Mouse (Mus musculus): ENCODE measurements around the gene 1700125H20Rik. TPM values are rescaled to one million over a fixed set of nuclear protein-coding genes. Genes with fewer than 3 reads are reported as not detected.
A peak's percentile ranks its signal among the peaks of the same experiment; 100 is the strongest.

The 1700125H20Rik gene
- polyA plus RNA-seq, 1 experiment from 2014 or later, result 0.84 TPM

DNA sequence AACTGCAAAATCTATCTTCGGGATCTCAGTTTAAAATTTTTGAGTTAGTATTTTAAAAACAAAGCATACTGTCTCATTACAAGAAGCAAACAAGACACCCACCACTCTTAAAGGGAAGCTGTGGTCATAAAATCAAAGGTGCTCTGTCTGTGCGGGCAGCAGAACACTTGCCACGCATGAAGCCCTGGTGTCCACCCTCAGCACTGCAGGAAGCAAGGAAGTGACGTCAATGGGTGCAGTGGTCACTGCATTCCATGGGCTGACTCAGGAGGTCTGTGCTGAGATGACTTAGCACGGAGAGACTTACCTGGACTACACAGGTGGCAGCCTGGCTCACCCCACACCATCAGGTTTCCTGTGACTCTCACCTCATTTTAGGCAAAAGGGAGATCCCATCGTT is 7.6 kb downstream of the 1700125H20Rik start:
- WGBS, result 80% methylated on average over 6 of the region's 6 CpGs
- no peak overlapping the region for H3K4me2 ChIP-seq (ENCODE audit: low read depth, severe bottlenecking)
- DNase-seq (ENCODE audit: low spot score) (no peak), ATAC-seq (ENCODE audit: insufficient number of reproducible peaks, low FRiP score, low TSS enrichment, low read depth) (no peak)
- H3K9ac ChIP-seq (ENCODE audit: low read length), result no peak overlapping the region
- H3K9me3 ChIP-seq (ENCODE audit: control insufficient read depth, low read length), result no peaks in the 10 kb centered on the region
- H3K27ac ChIP-seq (replicated peaks; ENCODE audit: low read depth, low read length), result no peak overlapping the region
- no peaks in the 10 kb centered on the region for H3K27me3 ChIP-seq (ENCODE audit: control insufficient read depth, insufficient read depth, low read length)
- no peaks in the 10 kb centered on the region for H3K36me3 ChIP-seq (ENCODE audit: control insufficient read depth, insufficient read depth, low read length)
- H3K4me3 ChIP-seq (ENCODE audit: low read depth, low read length), result no peak overlapping the region
- H3K4me1 ChIP-seq (ENCODE audit: control insufficient read depth, insufficient read depth, low read length), result no peaks in the 10 kb centered on the region

DNA sequence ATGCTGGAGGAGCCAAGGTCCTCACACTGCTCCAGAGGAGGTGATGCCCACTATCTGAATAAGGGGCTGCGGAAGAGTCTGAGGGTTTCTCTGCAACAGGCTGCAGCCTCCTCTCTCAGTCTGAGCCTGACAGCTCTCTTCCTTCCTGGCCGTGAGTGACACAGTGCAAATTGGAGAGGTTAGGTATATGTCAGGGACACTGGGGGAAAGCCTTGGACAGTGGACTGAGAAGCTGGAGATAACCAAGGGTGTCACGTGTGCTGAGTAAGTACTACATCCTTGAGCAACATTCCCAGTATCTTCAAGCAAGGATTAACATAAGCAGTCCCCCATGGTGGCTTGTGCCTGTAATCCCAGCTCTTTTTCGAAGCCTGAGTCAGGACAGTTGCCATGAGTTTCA is 8.2 kb downstream of the 1700125H20Rik start:
- Histone ChIP-seq H3K4me2 (ENCODE audit: low read depth, severe bottlenecking) (no peak overlapping the region), H3K36me3 (ENCODE audit: control insufficient read depth, insufficient read depth, low read length) (no peaks in the 10 kb centered on the region)

DNA sequence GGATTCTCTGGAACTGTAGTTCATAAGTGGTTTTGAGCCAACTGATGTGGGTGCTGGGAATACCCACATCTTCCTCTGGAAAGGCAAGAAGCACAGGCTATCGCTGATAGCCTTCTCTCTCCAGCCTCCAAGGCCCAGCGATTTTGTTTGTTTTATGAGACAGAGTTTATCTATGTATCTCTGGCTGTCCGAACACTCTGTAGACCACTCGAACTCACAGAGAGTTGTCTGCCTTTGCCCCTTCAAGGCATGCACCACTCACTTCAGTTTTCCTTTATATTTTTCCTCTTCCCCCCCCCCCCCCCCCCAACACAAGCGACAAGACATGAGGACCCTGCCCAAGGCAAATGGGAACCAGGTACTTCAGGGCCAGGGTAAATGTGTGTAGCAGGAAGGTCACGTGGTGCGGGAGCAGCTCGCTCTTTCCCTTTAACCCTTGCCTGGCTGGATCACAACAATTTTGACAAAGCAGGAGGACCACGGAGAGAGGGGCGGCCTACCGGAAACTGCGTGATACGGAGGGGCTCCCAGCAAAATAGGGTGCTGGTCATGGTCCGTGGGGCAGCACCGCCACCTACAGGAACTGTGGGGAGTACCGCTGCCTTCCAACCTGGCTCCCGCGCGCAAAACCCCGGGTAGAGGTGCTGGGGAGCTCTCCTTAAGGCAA is 12.5 kb downstream of the 1700125H20Rik start:
- DNase-seq (ENCODE audit: low spot score) (peak; percentile 91), ATAC-seq (ENCODE audit: insufficient number of reproducible peaks, low FRiP score, low TSS enrichment, low read depth) (peak; percentile 86)
- WGBS, result 8% methylated on average over 20 of the region's 20 CpGs
- Histone ChIP-seq H3K9ac (ENCODE audit: low read length) (peak overlapping the region; percentile 52; the same call in 1 of the 2 replicates), H3K36me3 (ENCODE audit: control insufficient read depth, insufficient read depth, low read length) (no peaks in the 10 kb centered on the region), H3K4me3 (ENCODE audit: low read depth, low read length) (peak overlapping the region; percentile 19), H3K4me2 (ENCODE audit: low read depth, severe bottlenecking) (peak overlapping the region; percentile 42), H3K9me3 (ENCODE audit: control insufficient read depth, low read length) (no peaks in the 10 kb centered on the region), H3K27ac (replicated peaks; ENCODE audit: low read depth, low read length) (no peak overlapping the region), H3K4me1 (ENCODE audit: control insufficient read depth, insufficient read depth, low read length) (no peaks in the 10 kb centered on the region), H3K27me3 (ENCODE audit: control insufficient read depth, insufficient read depth, low read length) (no peaks in the 10 kb centered on the region)

More for the DNA sequence above, 8.2 kb downstream of the 1700125H20Rik start:
- Histone ChIP-seq H3K4me3 (ENCODE audit: low read depth, low read length) (no peak overlapping the region), H3K27me3 (ENCODE audit: control insufficient read depth, insufficient read depth, low read length) (no peaks in the 10 kb centered on the region), H3K27ac (replicated peaks; ENCODE audit: low read depth, low read length) (no peak overlapping the region), H3K9me3 (ENCODE audit: control insufficient read depth, low read length) (no peaks in the 10 kb centered on the region), H3K9ac (ENCODE audit: low read length) (no peak overlapping the region), H3K4me1 (ENCODE audit: control insufficient read depth, insufficient read depth, low read length) (no peaks in the 10 kb centered on the region)
- WGBS, result 83% methylated on average over 4 of the region's 4 CpGs
- DNase-seq (ENCODE audit: low spot score), result no peak
- ATAC-seq (ENCODE audit: insufficient number of reproducible peaks, low FRiP score, low TSS enrichment, low read depth), result no peak

DNA sequence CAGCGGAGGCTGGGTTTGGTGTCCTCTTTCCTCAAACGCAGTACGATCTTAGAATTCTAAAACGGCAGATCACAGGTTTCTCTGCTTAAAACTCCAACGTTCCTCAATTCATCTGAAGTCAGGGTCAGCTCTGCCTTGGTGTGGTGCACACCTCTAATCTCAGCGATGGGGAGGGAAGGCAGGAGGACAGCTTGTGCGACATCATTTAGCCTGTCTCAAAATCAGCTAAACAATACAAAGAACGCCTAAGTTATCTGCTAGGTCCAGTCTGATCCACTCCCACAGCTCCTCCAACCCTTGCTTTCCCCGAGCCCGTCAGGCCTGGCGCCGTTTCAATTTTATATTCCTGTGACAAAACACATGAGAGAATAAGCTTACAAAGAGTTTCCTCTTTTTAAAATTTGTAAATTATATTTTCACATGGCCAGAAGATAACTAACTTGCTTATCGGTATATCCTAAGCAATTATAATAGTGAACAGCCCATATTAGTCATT is 13.1 kb downstream of the 1700125H20Rik start:
- peak overlapping the region; percentile 52 for H3K9ac ChIP-seq (ENCODE audit: low read length)
- H3K4me2 ChIP-seq (ENCODE audit: low read depth, severe bottlenecking), result peak overlapping the region; percentile 42
- 0 out of 2 replicates have a peak, but pooled peaks have one; percentile 19 for ATAC-seq (ENCODE audit: insufficient number of reproducible peaks, low FRiP score, low TSS enrichment, low read depth)
- no peaks in the 10 kb centered on the region for H3K27me3 ChIP-seq (ENCODE audit: control insufficient read depth, insufficient read depth, low read length)
- WGBS, result 27% methylated on average over 13 of the region's 13 CpGs
- H3K36me3 ChIP-seq (ENCODE audit: control insufficient read depth, insufficient read depth, low read length), result no peaks in the 10 kb centered on the region
- H3K27ac ChIP-seq (replicated peaks; ENCODE audit: low read depth, low read length), result no peak overlapping the region
- H3K4me1 ChIP-seq (ENCODE audit: control insufficient read depth, insufficient read depth, low read length), result no peaks in the 10 kb centered on the region
- no peaks in the 10 kb centered on the region for H3K9me3 ChIP-seq (ENCODE audit: control insufficient read depth, low read length)
- DNase-seq (ENCODE audit: low spot score), result no peak
- peak overlapping the region; percentile 19 for H3K4me3 ChIP-seq (ENCODE audit: low read depth, low read length)

DNA sequence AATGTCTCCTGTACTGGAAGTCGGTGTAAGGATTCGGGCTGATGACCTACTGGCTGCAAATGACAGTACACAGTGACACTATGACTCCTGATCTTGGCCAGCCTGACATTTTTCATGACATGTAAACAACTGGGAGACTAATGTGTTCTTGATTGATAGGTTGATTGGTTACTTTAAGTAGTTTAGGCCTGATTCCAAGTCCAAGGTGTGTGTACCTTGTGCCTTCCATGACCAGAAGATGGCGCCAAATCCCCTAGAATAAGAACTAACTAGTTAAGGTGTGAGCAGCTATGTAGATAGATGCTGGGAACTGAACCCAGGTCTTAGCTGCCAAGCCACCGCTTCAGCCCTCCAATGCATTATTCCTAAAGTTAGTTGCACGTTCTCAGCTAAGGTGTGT is 13.9 kb downstream of the 1700125H20Rik start:
- ATAC-seq (ENCODE audit: insufficient number of reproducible peaks, low FRiP score, low TSS enrichment, low read depth) (no peak), DNase-seq (ENCODE audit: low spot score) (peak; percentile 59)
- Histone ChIP-seq H3K9ac (ENCODE audit: low read length) (no peak overlapping the region), H3K36me3 (ENCODE audit: control insufficient read depth, insufficient read depth, low read length) (no peaks in the 10 kb centered on the region), H3K4me3 (ENCODE audit: low read depth, low read length) (no peak overlapping the region), H3K27me3 (ENCODE audit: control insufficient read depth, insufficient read depth, low read length) (no peaks in the 10 kb centered on the region), H3K9me3 (ENCODE audit: control insufficient read depth, low read length) (no peaks in the 10 kb centered on the region), H3K27ac (replicated peaks; ENCODE audit: low read depth, low read length) (no peak overlapping the region), H3K4me2 (ENCODE audit: low read depth, severe bottlenecking) (no peak overlapping the region), H3K4me1 (ENCODE audit: control insufficient read depth, insufficient read depth, low read length) (no peaks in the 10 kb centered on the region)
- 75% methylated on average over 5 of the region's 5 CpGs for WGBS

DNA sequence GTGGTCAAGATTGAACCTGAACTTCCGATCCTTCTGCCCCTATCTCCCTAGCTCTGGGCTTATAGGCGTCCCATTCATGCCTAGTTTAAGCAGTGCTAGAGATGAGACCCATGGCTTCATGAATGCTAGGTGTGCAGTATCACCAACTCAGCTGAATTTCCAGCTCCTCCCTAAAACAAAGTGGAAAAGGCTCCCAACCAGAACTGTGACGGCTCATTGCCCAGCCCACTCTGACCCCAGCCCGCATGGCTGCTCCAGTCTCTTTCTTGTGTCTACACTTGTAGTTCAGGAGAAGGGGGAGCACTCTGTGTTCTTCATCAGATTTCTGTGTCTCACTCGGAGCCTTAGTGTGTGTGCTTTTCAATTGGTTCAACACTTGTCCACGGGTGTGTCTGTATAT is 14.6 kb downstream of the 1700125H20Rik start:
- ATAC-seq (ENCODE audit: insufficient number of reproducible peaks, low FRiP score, low TSS enrichment, low read depth) (no peak), DNase-seq (ENCODE audit: low spot score) (no peak)
- Histone ChIP-seq H3K9ac (ENCODE audit: low read length) (no peak overlapping the region), H3K4me3 (ENCODE audit: low read depth, low read length) (no peak overlapping the region), H3K4me1 (ENCODE audit: control insufficient read depth, insufficient read depth, low read length) (no peaks in the 10 kb centered on the region), H3K27me3 (ENCODE audit: control insufficient read depth, insufficient read depth, low read length) (no peaks in the 10 kb centered on the region), H3K9me3 (ENCODE audit: control insufficient read depth, low read length) (no peaks in the 10 kb centered on the region), H3K36me3 (ENCODE audit: control insufficient read depth, insufficient read depth, low read length) (no peaks in the 10 kb centered on the region), H3K27ac (replicated peaks; ENCODE audit: low read depth, low read length) (no peak overlapping the region), H3K4me2 (ENCODE audit: low read depth, severe bottlenecking) (no peak overlapping the region)
- 95% methylated on average over 6 of the region's 6 CpGs for WGBS

DNA sequence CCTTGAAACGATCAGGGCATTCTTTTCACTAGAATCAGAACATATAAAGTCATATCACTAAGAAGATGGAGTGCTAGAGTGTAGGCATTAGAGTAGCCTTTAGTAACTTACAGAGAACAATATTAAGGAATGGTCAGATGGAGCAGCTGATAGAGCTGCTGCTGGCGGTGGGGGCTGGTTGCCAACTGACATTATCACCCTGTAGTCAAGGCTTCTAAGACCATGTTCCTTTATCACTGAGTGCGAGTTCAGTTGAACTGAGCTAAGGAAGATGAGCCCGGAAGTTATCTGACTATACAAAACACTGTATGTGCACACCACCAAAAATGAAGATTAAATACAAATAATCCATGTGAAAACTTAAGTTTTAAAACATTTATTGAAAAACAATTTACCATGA is 18.9 kb downstream of the 1700125H20Rik start:
- WGBS, result 93% methylated on average over 4 of the region's 4 CpGs
- no peaks in the 10 kb centered on the region for H3K4me1 ChIP-seq (ENCODE audit: control insufficient read depth, insufficient read depth, low read length)

DNA sequence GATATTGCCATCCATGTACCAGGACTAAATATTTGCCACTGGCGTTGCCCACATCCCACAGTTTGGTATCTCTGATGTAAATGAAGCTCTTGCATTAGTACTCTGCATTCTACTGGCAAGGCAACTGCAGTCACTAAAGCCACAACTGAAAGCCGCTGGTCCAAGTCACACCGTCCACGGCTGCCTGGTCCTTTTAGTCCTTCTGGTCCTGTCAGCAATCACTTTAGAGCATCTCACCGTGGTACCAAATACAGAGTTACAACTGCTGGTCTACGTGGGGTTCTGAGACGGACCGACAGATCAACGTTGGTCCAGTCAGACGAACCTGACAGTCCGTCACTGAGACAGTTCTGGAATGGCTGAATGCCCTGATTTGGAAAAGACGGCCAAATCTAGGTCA is 20.5 kb downstream of the 1700125H20Rik start:
- Histone ChIP-seq H3K4me2 (ENCODE audit: low read depth, severe bottlenecking) (no peak overlapping the region), H3K9ac (ENCODE audit: low read length) (no peak overlapping the region), H3K36me3 (ENCODE audit: control insufficient read depth, insufficient read depth, low read length) (peaks cover 20% of the 10 kb centered on the region), H3K9me3 (ENCODE audit: control insufficient read depth, low read length) (no peaks in the 10 kb centered on the region), H3K4me3 (ENCODE audit: low read depth, low read length) (no peak overlapping the region), H3K4me1 (ENCODE audit: control insufficient read depth, insufficient read depth, low read length) (no peaks in the 10 kb centered on the region), H3K27ac (replicated peaks; ENCODE audit: low read depth, low read length) (no peak overlapping the region), H3K27me3 (ENCODE audit: control insufficient read depth, insufficient read depth, low read length) (no peaks in the 10 kb centered on the region)
- WGBS, result 95% methylated on average over 12 of the region's 12 CpGs
- ATAC-seq (ENCODE audit: insufficient number of reproducible peaks, low FRiP score, low TSS enrichment, low read depth) (no peak), DNase-seq (ENCODE audit: low spot score) (no peak)

More for the DNA sequence above, 18.9 kb downstream of the 1700125H20Rik start:
- Histone ChIP-seq H3K4me2 (ENCODE audit: low read depth, severe bottlenecking) (no peak overlapping the region), H3K36me3 (ENCODE audit: control insufficient read depth, insufficient read depth, low read length) (peaks cover 10% of the 10 kb centered on the region), H3K27me3 (ENCODE audit: control insufficient read depth, insufficient read depth, low read length) (no peaks in the 10 kb centered on the region), H3K9ac (ENCODE audit: low read length) (no peak overlapping the region), H3K4me3 (ENCODE audit: low read depth, low read length) (no peak overlapping the region), H3K27ac (replicated peaks; ENCODE audit: low read depth, low read length) (no peak overlapping the region), H3K9me3 (ENCODE audit: control insufficient read depth, low read length) (no peaks in the 10 kb centered on the region)
- DNase-seq (ENCODE audit: low spot score), result no peak
- no peak for ATAC-seq (ENCODE audit: insufficient number of reproducible peaks, low FRiP score, low TSS enrichment, low read depth)

DNA sequence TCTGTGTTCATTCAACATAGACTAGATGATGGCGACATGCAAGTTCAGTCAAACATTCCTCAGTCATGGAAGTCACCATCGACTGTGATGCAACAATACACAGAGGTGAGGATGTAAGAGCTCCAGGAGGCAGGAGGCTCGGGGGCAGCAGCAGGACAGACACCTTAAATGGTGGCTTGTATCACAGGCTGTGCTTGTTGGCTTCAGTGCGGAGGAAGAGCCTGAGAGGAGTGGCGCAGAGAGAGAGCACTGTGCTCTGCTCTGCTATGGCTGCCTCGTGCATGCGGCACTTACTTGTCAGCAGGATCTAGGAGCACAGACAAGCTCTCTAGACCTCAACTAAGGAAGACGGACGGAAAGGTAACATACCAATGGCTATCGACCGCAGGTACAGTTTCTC is 24.0 kb downstream of the 1700125H20Rik start:
- Histone ChIP-seq H3K36me3 (ENCODE audit: control insufficient read depth, insufficient read depth, low read length) (peaks cover 24% of the 10 kb centered on the region), H3K4me2 (ENCODE audit: low read depth, severe bottlenecking) (no peak overlapping the region), H3K4me1 (ENCODE audit: control insufficient read depth, insufficient read depth, low read length) (no peaks in the 10 kb centered on the region), H3K9ac (ENCODE audit: low read length) (no peak overlapping the region), H3K9me3 (ENCODE audit: control insufficient read depth, low read length) (no peaks in the 10 kb centered on the region), H3K4me3 (ENCODE audit: low read depth, low read length) (no peak overlapping the region), H3K27ac (replicated peaks; ENCODE audit: low read depth, low read length) (no peak overlapping the region), H3K27me3 (ENCODE audit: control insufficient read depth, insufficient read depth, low read length) (no peaks in the 10 kb centered on the region)
- ATAC-seq (ENCODE audit: insufficient number of reproducible peaks, low FRiP score, low TSS enrichment, low read depth), result no peak
- 96% methylated on average over 11 of the region's 11 CpGs for WGBS
- no peak for DNase-seq (ENCODE audit: low spot score)

All from limb, embryonic 11.5 days (tissue).